Mouse (Mus musculus): ENCODE results near the gene Hoxb5. TPM values are rescaled to one million over a fixed set of nuclear protein-coding genes. Genes with fewer than 3 reads are reported as not detected.
A peak's percentile ranks its signal among the peaks of the same experiment; 100 is the strongest.

Hoxb5 gene
- polyA plus RNA-seq (2015; fragmentation: Nextera tagmentation; extraction: Ambion mirVana), result 0.96 and 0.98 TPM in 2 replicates

DNA sequence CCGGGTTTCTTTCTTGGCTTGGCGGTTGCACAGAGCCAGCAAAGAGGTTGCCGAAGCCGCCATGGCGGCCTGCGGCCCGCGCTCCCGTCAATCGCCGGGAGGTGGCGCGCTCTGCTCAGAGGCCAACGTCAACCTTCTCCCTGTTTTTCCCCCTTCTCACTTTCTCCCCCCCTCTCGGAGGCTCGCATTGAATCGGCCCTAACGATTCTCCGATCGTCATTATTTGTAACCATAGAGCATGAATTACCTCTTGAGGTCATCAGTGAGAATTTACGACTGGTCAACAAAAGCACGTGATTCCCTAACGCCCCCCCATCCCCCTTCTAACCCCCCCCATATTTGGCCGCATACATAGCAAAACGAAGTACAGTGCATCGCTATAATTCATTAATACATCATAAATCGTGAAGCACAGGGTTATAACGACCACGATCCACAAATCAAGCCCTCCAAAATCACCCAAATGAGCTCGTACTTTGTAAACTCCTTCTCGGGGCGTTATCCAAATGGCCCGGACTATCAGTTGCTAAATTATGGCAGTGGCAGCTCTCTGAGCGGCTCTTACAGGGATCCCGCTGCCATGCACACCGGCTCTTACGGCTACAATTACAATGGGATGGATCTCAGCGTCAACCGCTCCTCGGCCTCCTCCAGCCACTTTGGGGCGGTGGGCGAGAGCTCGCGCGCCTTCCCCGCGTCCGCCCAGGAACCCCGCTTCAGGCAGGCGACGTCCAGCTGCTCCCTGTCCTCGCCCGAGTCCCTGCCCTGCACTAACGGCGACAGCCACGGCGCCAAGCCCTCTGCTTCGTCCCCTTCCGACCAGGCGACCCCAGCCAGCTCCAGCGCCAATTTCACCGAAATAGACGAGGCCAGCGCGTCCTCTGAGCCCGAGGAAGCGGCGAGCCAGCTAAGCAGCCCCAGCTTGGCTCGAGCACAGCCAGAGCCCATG, at the start of gene Hoxb5:
Hoxb5 (plus strand) TSS at position 186 of the 949 bp plus-strand sequence.

DNA sequence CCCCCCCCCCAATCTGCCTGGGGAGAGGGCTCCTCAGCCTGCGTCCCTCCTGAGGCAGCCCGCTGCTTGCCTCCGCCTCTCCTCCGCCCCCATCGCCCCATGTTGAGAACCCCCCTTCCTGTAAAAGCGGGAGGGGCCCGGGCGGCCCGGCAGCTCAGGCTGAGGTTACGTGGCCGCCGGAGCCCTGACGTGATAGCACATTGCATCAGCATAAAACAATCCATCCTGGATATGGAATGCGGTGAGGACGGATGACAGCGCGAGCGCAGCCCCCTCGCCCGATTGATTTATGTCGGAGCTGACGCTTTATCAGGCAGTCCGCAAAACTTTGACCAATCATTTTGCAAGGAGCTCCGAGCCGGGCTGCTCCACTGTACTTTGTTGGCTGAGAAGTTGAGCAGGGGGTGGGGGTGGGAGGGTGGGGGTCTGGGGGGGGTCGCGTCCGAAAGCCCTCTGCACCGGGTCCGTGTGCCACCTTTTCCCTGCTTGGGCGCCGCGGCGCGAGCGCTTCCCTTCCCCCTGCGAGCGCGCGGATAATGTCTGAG, 32.1 kb upstream of the Hoxb5 start, which contains the start of gene Hoxb9:
Hoxb9 (plus strand) TSS at position 462 of the 545 bp plus-strand sequence.

DNA sequence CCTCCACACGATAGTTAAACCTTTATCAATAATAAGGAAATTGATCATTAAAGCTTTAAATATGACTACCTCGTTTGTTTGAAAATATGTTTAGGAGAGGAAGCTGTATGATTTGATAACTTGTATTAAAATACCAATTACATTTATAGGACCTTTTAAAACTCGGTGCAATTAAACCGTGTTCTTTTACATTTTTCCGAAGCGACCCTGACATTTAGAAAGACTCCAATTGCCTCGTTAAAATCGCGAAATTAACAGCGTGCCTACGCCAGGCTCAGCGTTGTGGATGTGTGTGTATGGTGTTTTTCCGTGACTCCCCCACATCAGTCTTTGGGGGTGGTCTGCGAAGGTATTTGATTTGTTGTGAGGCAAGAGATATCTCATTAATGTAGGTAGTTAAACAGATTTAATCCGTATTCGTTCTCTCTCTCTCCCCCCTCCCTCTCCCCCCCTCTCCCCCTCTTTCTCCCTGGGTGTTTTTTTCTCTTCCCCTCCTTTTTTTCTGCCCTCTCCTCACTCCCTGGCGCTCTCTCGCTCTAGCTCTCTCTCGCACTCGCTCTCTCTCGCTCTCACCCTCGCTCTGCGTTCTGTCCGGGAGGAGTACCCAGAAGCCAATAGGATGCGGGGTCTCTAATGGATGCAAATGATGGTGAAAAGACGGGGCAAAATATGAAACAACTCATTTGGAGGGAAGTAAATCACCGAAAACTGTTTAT, 21.1 kb upstream of the Hoxb5 start, which contains the start of gene Hoxb8:
Hoxb8 (plus strand) TSS at position 51 of the 716 bp plus-strand sequence.

DNA sequence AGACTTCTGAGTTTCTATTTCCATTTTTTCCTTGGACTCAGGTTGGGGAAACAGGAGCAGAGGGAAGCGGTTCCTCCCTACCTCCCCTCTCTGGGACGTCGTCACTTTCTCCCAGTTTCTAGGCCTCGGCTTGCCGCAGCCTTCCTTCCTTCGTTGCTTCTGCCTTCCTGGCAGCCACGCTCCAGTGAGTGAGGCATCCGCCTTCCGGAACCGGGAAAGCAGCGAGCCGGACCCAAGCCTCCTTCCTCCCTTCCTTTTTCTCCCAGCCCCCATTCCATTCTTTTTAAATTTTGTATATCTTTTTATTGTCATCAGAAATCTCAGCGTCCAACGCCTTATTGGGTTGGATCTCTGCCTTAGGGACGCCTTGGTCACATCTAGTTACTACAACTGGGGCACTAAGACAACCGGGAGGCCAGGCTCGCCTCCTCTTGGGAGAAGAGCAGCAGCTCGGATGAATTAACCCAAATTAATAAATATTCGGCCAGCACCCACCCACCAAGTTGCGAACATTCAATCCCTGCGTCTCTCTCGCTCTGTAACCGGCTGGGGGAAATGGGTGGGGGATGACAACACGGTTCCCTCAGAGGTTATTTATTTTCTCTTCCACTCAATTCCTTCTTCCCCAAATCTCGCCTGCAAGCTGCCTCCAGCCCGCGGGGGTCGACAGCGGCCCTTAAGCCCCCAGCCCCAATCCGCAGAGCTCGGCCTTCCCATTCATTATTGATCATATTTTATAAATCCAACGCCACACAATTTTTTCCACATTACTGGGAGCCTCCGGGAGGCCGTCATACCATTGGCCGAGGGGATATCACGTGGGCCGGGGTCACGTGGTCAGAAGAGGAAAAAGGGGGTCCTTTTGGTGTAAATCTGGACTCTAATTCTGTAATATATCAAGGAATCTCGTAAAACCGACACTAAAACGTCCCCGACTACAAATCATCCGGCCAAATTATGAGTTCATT, 17.1 kb upstream of the Hoxb5 start, which contains the start of gene Hoxb7:
Hoxb7 (plus strand) TSS at position 853 of the 968 bp plus-strand sequence.

DNA sequence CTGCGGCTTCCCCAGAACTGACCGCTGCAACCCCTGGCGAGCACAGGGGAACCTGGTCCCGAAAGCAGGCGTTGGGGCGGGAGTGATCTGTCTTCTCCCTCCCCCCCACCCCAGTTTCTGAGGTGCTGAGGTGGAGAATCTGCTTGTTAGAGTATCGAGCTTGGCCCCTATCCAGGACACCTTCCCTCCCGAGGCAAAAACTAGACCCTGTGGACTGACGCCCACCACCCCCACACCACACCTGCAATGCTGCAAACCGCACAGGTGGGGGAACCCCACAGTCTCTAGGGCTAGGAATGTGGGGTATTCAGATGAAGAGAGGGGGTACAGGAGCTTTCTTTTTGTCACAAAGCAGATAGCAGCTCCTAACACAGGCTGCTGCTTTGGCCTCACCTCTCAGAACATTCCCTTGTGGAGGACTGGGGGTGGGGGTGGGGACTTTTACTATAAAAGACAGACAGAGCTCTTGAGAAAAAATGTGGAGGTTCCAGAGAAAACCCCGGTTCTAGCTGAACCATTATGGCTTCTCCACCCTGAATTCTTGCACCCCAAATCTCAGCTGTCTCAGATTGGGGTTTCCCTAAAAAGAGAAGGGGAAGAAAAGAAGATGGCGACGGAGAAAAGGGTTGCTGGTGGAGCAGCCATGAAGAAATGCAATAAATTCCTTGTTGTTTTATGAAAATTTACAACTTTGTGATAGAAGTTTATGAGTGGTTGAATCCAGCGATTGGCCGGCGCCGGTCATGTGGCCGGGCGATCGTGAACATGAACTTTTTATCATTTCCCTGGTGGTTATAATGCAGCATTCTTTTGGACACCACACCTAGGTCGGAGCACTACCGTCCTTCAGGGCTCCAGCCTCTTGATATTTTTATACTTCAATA, 11.2 kb upstream of the Hoxb5 start, which contains the start of gene Hoxb6:
Hoxb6 (plus strand) TSS at position 796 of the 884 bp plus-strand sequence.

DNA sequence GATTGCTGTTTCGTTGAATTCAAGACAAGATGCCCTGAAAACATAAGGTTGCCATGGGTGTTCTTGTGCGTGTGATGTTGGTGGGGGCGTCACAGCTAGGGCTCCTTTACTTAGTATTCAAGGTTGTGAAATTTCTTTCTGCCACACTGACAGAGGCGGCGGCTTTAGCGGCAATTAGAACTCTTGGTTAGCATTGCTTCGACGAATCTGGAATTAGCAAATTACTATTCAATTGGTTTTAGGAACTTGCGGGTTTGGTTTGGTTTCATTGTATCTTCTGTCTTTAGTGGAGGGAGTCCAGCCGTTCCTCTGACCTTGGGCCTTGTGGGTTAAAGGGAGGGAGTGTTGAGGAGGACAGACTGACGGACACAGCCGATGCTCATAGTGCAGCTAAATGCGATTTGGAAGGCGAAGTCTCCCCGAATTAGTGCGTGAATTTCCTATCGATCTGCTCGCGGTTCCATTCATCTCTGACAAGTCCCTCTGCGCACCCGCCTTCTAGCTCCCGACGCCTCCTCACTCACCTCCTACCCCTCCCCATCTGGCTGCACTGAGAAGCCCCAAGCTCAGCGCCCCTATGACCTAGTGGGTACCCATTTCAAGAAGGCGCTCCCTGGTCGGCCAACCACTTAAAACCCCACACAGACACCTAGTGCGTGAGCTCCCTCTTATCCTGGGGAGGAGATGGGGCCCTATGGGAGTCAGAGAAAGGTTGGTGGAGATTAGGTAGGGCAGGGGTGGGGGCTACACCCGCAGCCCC, 14.7 kb downstream of the Hoxb5 start, which contains the start of gene Hoxb4:
Hoxb4 (plus strand) TSS at position 660 of the 760 bp plus-strand sequence.

DNA sequence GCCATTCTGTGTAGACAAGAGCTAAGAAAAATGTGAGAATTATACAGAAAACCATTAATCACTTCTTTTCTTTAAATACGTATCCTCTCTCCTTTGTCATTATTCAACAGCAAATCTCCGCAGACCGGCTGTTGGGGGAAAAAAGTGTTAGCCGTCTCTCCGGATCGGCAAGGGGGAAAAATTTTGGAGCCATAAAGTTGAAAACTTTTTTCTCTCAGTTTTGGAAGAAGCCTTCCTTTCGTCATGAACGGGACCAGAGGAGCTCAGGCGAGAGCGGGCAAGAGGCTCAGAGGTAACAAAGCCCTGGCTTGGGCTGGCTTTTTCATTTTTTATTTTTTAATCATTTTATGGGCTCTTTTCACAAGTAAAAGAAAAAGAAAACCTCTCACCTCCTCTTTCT, 20.0 kb downstream of the Hoxb5 start, which contains the start of gene Hoxb3:
Hoxb3 (plus strand) TSS at position 173 of the 400 bp plus-strand sequence.

DNA sequence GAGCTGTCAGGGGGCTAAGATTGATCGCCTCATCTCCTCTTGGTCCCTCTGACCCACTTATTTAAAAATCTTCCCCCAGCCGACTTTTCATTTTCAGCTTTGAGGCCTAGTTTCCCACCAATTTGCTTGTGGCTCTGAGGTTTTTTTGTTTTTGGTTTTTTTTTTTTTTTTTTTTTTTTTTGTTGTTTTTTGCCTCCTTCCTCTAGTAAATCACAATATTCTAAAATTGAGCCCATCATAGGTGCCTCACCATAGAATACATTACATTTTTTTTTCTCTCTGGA, 47.1 kb downstream of the Hoxb5 start, which contains the start of gene Hoxb2:
Hoxb2 (plus strand) TSS at position 185 of the 284 bp plus-strand sequence.

MicroRNAs within 50 kb of the gene (microRNA counts, 519-probe panel; counts per million panel counts)
- microRNA mmu-miR-10a, result 4,144 counts per million, percentile 77 among the panel's probes with 10 or more counts
- microRNA mmu-miR-196a, result 3,568 counts per million, percentile 61 among the panel's probes with 10 or more counts

Small RNAs within 50 kb of the gene (microRNA-seq; reads per million reads assigned to microRNA genes)
- gene Mir10a (12,282 reads per million, percentile 95 among the genes with 10 or more reads in this experiment), gene Mir196a-1 (7.4 reads per million, percentile 16 among the genes with 10 or more reads in this experiment)

Other genes starting within 250 kb of the Hoxb5 start
- gene Ube2z, start 237.9 kb upstream of the Hoxb5 start, polyA plus RNA-seq (2015; fragmentation: Nextera tagmentation; extraction: Ambion mirVana), result 29.5 and 31.3 TPM in 2 replicates
- 575 and 602 TPM in 2 replicates for gene Atp5g1, start 227.7 kb upstream of the Hoxb5 start, polyA plus RNA-seq (2015; fragmentation: Nextera tagmentation; extraction: Ambion mirVana)
- gene Calcoco2, start 191.4 kb upstream of the Hoxb5 start, polyA plus RNA-seq (2015; fragmentation: Nextera tagmentation; extraction: Ambion mirVana), result 0.10 TPM in 2 replicates
- gene Ttll6, start 169.6 kb upstream of the Hoxb5 start, polyA plus RNA-seq (2015; fragmentation: Nextera tagmentation; extraction: Ambion mirVana), result not detected in 2 replicates
- 1.8 and 1.9 TPM in 2 replicates for gene Hoxb13, start 109.0 kb upstream of the Hoxb5 start, polyA plus RNA-seq (2015; fragmentation: Nextera tagmentation; extraction: Ambion mirVana)
- gene Hoxb9, start 31.9 kb upstream of the Hoxb5 start, polyA plus RNA-seq (2015; fragmentation: Nextera tagmentation; extraction: Ambion mirVana), result 0.56 and 0.63 TPM in 2 replicates
- 0.21 and 0.26 TPM in 2 replicates for gene Hoxb8, start 21.4 kb upstream of the Hoxb5 start, polyA plus RNA-seq (2015; fragmentation: Nextera tagmentation; extraction: Ambion mirVana)
- 3.5 and 5.4 TPM in 2 replicates for gene Hoxb7, start 16.7 kb upstream of the Hoxb5 start, polyA plus RNA-seq (2015; fragmentation: Nextera tagmentation; extraction: Ambion mirVana)
- 1.2 and 1.3 TPM in 2 replicates for gene Hoxb6, start 10.9 kb upstream of the Hoxb5 start, polyA plus RNA-seq (2015; fragmentation: Nextera tagmentation; extraction: Ambion mirVana)
- gene Hoxb4, start 14.9 kb downstream of the Hoxb5 start, polyA plus RNA-seq (2015; fragmentation: Nextera tagmentation; extraction: Ambion mirVana), result 0.39 and 0.48 TPM in 2 replicates
- gene Hoxb3, start 20.0 kb downstream of the Hoxb5 start, polyA plus RNA-seq (2015; fragmentation: Nextera tagmentation; extraction: Ambion mirVana), result 0.27 and 0.29 TPM in 2 replicates
- gene Hoxb2, start 47.2 kb downstream of the Hoxb5 start, polyA plus RNA-seq (2015; fragmentation: Nextera tagmentation; extraction: Ambion mirVana), result 3.0 and 3.6 TPM in 2 replicates
- not detected in 2 replicates for gene Hoxb1, start 62.4 kb downstream of the Hoxb5 start, polyA plus RNA-seq (2015; fragmentation: Nextera tagmentation; extraction: Ambion mirVana)
- 0.31 and 0.35 TPM in 2 replicates for gene Skap1, start 161.3 kb downstream of the Hoxb5 start, polyA plus RNA-seq (2015; fragmentation: Nextera tagmentation; extraction: Ambion mirVana)